Mouse (Mus musculus): ENCODE results near the gene Pkn1. TPM values are rescaled to one million over a fixed set of nuclear protein-coding genes. Genes with fewer than 3 reads are reported as not detected.

Pkn1 gene
- total RNA-seq (2015) (31.5 and 31.6 TPM in 2 replicates), total RNA-seq (2017) (62.5 and 78.8 TPM in 2 replicates)

GRCm38 (mm10) chr8:83698661-83699453 is at the start of gene Pkn1:
Gene Pkn1 (minus strand): TSS chr8:83699179.
- peak; percentile 44 for ATAC-seq (replicated peaks; ENCODE audit: poor library complexity)

- peak; percentile 88 for ATAC-seq (replicated peaks; ENCODE audit: poor library complexity)
Observed at GRCm38 (mm10) chr8:83748708-83749107, 49.7 kb upstream of the Pkn1 start.

- ATAC-seq (replicated peaks; ENCODE audit: poor library complexity) = peak; percentile 62
Observed at GRCm38 (mm10) chr8:83747661-83748346, 48.8 kb upstream of the Pkn1 start.

- ATAC-seq (replicated peaks; ENCODE audit: poor library complexity) = no peak
Observed at GRCm38 (mm10) chr8:83744070-83744469, 45.1 kb upstream of the Pkn1 start.

- ATAC-seq (replicated peaks; ENCODE audit: poor library complexity) = no peak
Observed at GRCm38 (mm10) chr8:83742968-83743367, 44.0 kb upstream of the Pkn1 start.

- peak; percentile 33 for ATAC-seq (replicated peaks; ENCODE audit: poor library complexity)
Observed at GRCm38 (mm10) chr8:83741849-83742655, 43.1 kb upstream of the Pkn1 start.

- ATAC-seq (replicated peaks; ENCODE audit: poor library complexity) = peak; percentile 24
Observed at GRCm38 (mm10) chr8:83740976-83741741, 42.2 kb upstream of the Pkn1 start, which contains the start of gene Adgre5. Gene Adgre5 (minus strand): TSS chr8:83741326.

- ATAC-seq (replicated peaks; ENCODE audit: poor library complexity) = no peak
Observed at GRCm38 (mm10) chr8:83740586-83740975, 41.6 kb upstream of the Pkn1 start.

- ATAC-seq (replicated peaks; ENCODE audit: poor library complexity) = peak; percentile 56
Observed at GRCm38 (mm10) chr8:83739711-83740468, 40.9 kb upstream of the Pkn1 start.

GRCm38 (mm10) chr8:83738949-83739710 is 40.2 kb upstream of the Pkn1 start:
- no peak for ATAC-seq (replicated peaks; ENCODE audit: poor library complexity)

- peak; percentile 42 for ATAC-seq (replicated peaks; ENCODE audit: poor library complexity)
Observed at GRCm38 (mm10) chr8:83737852-83738562, 39.0 kb upstream of the Pkn1 start.

- ATAC-seq (replicated peaks; ENCODE audit: poor library complexity) = no peak
Observed at GRCm38 (mm10) chr8:83737346-83737745, 38.4 kb upstream of the Pkn1 start.

GRCm38 (mm10) chr8:83736681-83737080 is 37.7 kb upstream of the Pkn1 start:
- peak; percentile 17 for ATAC-seq (replicated peaks; ENCODE audit: poor library complexity)

- peak; percentile 53 for ATAC-seq (replicated peaks; ENCODE audit: poor library complexity)
Observed at GRCm38 (mm10) chr8:83732919-83733318, 33.9 kb upstream of the Pkn1 start.

GRCm38 (mm10) chr8:83731906-83732305 is 32.9 kb upstream of the Pkn1 start:
- ATAC-seq (replicated peaks; ENCODE audit: poor library complexity) = no peak

- ATAC-seq (replicated peaks; ENCODE audit: poor library complexity) = peak; percentile 60
Observed at GRCm38 (mm10) chr8:83729009-83729807, 30.2 kb upstream of the Pkn1 start.

- no peak for ATAC-seq (replicated peaks; ENCODE audit: poor library complexity)
Observed at GRCm38 (mm10) chr8:83725521-83726102, 26.6 kb upstream of the Pkn1 start.
